Comparison of ENCODE assay signal across 7 mouse cellular contexts in the genomic region with DNA sequence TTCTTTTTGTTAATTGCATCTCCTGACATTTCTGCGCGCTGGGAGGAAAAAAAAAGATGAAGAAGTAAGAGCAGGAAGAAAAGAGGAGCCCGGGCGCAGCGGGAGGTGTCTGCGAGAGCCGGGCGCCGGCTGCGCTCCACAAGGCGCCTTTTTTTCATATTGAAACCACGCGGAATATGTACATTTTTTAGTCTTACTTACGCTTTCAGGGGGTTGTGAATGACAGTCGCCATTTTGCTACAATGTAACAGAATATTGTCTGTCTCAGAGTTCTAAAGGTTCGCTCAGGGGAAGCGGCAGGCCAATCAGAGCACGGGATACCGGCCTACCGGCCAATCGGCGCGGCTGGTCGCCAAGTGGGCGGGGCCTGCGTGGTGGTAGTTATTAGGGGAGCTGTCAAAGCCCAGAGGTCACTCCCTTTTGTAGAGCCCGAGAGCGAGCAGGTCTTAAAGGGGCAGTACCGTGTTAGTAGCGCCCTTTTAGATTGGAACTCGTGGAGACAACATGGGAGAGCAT. TPM values are rescaled to one million over a fixed set of nuclear protein-coding genes. Genes with fewer than 3 reads are reported as not detected.
A peak's percentile ranks its signal among the peaks of the same experiment; 100 is the strongest.
DNase-seq lines count a peak whose midpoint lies in the region; ATAC-seq and TF ChIP-seq lines count a peak whose summit lies in the region.

Dpf3 (minus strand) TSS at position 241 of the 516 bp plus-strand sequence.

- no peaks in the 10 kb centered on the region for H3K79me2 ChIP-seq in heart, adult 2 months (replicated peaks; ENCODE audit: control insufficient read depth, insufficient read depth, low read length)

- peaks cover 58% of the 10 kb centered on the region for H3K27me3 ChIP-seq in embryonic facial prominence, embryonic 13.5 days
- H3K27me3 ChIP-seq in heart, adult 2 months (ENCODE audit: control insufficient read depth, insufficient read depth, low read length) = no peaks in the 10 kb centered on the region
- peaks cover 54% of the 10 kb centered on the region for H3K27me3 ChIP-seq in limb, embryonic 13.5 days
- no peaks in the 10 kb centered on the region for H3K27me3 ChIP-seq in midbrain, embryonic 16.5 days (ENCODE audit: control insufficient read depth, insufficient read depth, low read depth, low read length)

- 0 out of 2 replicates have a peak, but pooled peaks have one; percentile 35 for TF ChIP-seq EP300 in heart, adult 2 months (IDR thresholded peaks at IDR 0.05; ENCODE audit: insufficient read depth, low read depth, low read length)

- no peaks in the 10 kb centered on the region for H3K36me3 ChIP-seq in embryonic facial prominence, embryonic 13.5 days
- H3K36me3 ChIP-seq in heart, adult 2 months (ENCODE audit: control insufficient read depth, insufficient read depth, low read length) = no peaks in the 10 kb centered on the region
- H3K36me3 ChIP-seq in limb, embryonic 13.5 days = no peaks in the 10 kb centered on the region
- no peaks in the 10 kb centered on the region for H3K36me3 ChIP-seq in midbrain, embryonic 16.5 days (ENCODE audit: control insufficient read depth, insufficient read depth, low read length)

- peak within 1 kb of the TSS; percentile 70 for H3K9ac ChIP-seq in embryonic facial prominence, embryonic 13.5 days
- H3K9ac ChIP-seq in heart, adult 2 months (ENCODE audit: low read depth, low read length) = peak within 1 kb of the TSS; percentile 90
- H3K9ac ChIP-seq in limb, embryonic 13.5 days = peak within 1 kb of the TSS; percentile 75
- H3K9ac ChIP-seq in midbrain, embryonic 16.5 days (ENCODE audit: low read depth, low read length) = peak within 1 kb of the TSS; percentile 82

- under 1% methylated on average over 31 of the region's 31 CpGs for WGBS in embryonic facial prominence, embryonic 13.5 days
- under 1% methylated on average over 31 of the region's 31 CpGs for WGBS in heart, adult 2 months
- WGBS in limb, embryonic 13.5 days = under 1% methylated on average over 31 of the region's 31 CpGs
- under 1% methylated on average over 31 of the region's 31 CpGs for WGBS in midbrain, embryonic 16.5 days

- ATAC-seq in embryonic facial prominence, embryonic 13.5 days (ENCODE audit: insufficient number of reproducible peaks, insufficient read depth, low FRiP score, low TSS enrichment, low read depth) = peak; percentile 88
- peak; percentile 95 for ATAC-seq in limb, embryonic 13.5 days (ENCODE audit: low FRiP score, low read depth)
- peak; percentile 94 for ATAC-seq in midbrain, embryonic 16.5 days

- peak within 1 kb of the TSS; percentile 100 for H3K4me2 ChIP-seq in embryonic facial prominence, embryonic 13.5 days
- H3K4me2 ChIP-seq in limb, embryonic 13.5 days (replicated peaks) = peak within 1 kb of the TSS; percentile 100
- H3K4me2 ChIP-seq in midbrain, embryonic 16.5 days (ENCODE audit: low read length) = peak within 1 kb of the TSS; percentile 81

- peaks cover 35% of the 10 kb centered on the region for H3K4me1 ChIP-seq in embryonic facial prominence, embryonic 13.5 days
- peaks cover 1% of the 10 kb centered on the region for H3K4me1 ChIP-seq in heart, adult 2 months (ENCODE audit: control insufficient read depth, insufficient read depth, low read length)
- peaks cover 36% of the 10 kb centered on the region for H3K4me1 ChIP-seq in limb, embryonic 13.5 days
- H3K4me1 ChIP-seq in midbrain, embryonic 16.5 days (ENCODE audit: control insufficient read depth, insufficient read depth, low read length) = peaks cover 23% of the 10 kb centered on the region

- 0 out of 2 replicates have a peak, but pooled peaks cover 4% of the 10 kb centered on the region for H3K9me3 ChIP-seq in embryonic facial prominence, embryonic 13.5 days
- peaks cover 7% of the 10 kb centered on the region for H3K9me3 ChIP-seq in limb, embryonic 13.5 days
- H3K9me3 ChIP-seq in midbrain, embryonic 16.5 days (replicated peaks; ENCODE audit: control insufficient read depth, low read length, poor library complexity, severe bottlenecking) = 0 out of 2 replicates have a peak, but pooled peaks cover 4% of the 10 kb centered on the region

- intact Hi-C loops in heart, adult 2 months (cut with DNase I) = loop anchor here (5.0 kb wide), 2 partner anchors 75 to 1315 kb away; no protein-coding TSS in a partner anchor

- peak within 1 kb of the TSS; percentile 34; the same call in 1 of the 2 replicates for H3K27ac ChIP-seq in embryonic facial prominence, embryonic 13.5 days
- H3K27ac ChIP-seq in heart, adult 2 months = peak within 1 kb of the TSS; percentile 77
- peak within 1 kb of the TSS; percentile 65; the same call in 1 of the 2 replicates for H3K27ac ChIP-seq in limb, embryonic 13.5 days
- H3K27ac ChIP-seq in midbrain, embryonic 16.5 days (ENCODE audit: low read length) = peak within 1 kb of the TSS; percentile 69

- TF ChIP-seq CTCF in heart, adult 2 months (IDR thresholded peaks at IDR 0.05) = no peak

- peak; percentile 100 for DNase-seq in adrenal gland, postnatal 36 days
- DNase-seq in heart, adult 2 months = peak; percentile 99
- DNase-seq in kidney, adult 8-10 months = peak; percentile 99 to 100
- peak; percentile 98 to 100 for DNase-seq in spleen, postnatal 10 days (ENCODE audit: low spot score in 2 of 2)

- peak; percentile 70 for TF ChIP-seq POLR2A in heart, adult 2 months (IDR thresholded peaks at IDR 0.05; ENCODE audit: insufficient read depth, low read depth, low read length)

- peak within 1 kb of the TSS; percentile 65 for H3K4me3 ChIP-seq in embryonic facial prominence, embryonic 13.5 days
- peak within 1 kb of the TSS; percentile 95 for H3K4me3 ChIP-seq in heart, adult 2 months
- peak within 1 kb of the TSS; percentile 65 for H3K4me3 ChIP-seq in limb, embryonic 13.5 days
- H3K4me3 ChIP-seq in midbrain, embryonic 16.5 days (ENCODE audit: low read depth, low read length) = peak within 1 kb of the TSS; percentile 77

RNA-seq across cellular contexts. Expression of gene Dpf3, which starts in this region (rescaled TPM):
- 10 to 100 TPM; 10.9 to 12.6 TPM for total RNA-seq in adrenal gland, postnatal 36 days (2021)
- 3.0 and 3.9 TPM in 2 replicates for polyA plus RNA-seq in embryonic facial prominence, embryonic 13.5 days (2015; fragmentation: Nextera tagmentation; extraction: Ambion mirVana)
- total RNA-seq in heart, adult 2 months (2021) = 10 to 100 TPM; 16.6 to 18.8 TPM
- 9.1 and 9.7 TPM in 2 replicates for polyA plus RNA-seq in heart, adult 2 months (2012; rRNA removed)
- 5.7 and 6.1 TPM in 2 replicates for polyA plus RNA-seq in limb, embryonic 13.5 days (2015; fragmentation: Nextera tagmentation; extraction: Ambion mirVana)
- 19.3 and 20.9 TPM in 2 replicates for polyA plus RNA-seq in midbrain, embryonic 16.5 days (2015; fragmentation: Nextera tagmentation; extraction: Ambion mirVana)

Comparison
In these comparisons a context has a peak if more than half of its experiments do, and no peak if none do; other contexts are left out.
1. Peak in every context shown above with its lines: DNase-seq, ATAC-seq, H3K4me3 ChIP-seq and H3K27ac ChIP-seq.